Mouse (Mus musculus): ENCODE measurements around the gene Prdx3. TPM values are rescaled to one million over a fixed set of nuclear protein-coding genes. Genes with fewer than 3 reads are reported as not detected.

Gene Prdx3
- polyA plus RNA-seq, 1 experiment from 2014 or later, result 107 TPM

DNA sequence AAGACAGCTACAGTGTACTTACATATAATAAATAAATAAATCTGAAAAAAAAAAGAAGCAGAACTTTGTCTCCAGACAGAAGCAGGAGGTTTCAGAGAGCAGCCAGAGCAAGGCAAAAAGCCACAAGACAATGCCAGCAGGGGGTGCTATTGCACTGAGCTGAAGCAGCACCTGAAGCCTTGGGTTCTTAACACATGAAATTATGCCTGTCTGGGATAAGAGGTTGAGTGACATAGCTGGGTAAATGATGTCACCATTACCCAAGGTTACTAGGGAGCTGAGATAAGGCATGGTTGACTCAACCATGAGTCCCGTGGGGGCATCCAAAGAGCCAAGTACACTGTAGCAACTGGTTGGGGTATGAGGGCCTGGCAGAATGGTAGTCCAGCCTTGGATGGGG is 36.6 kb downstream of the Prdx3 start:
- H3K27me3 ChIP-seq (ENCODE audit: control insufficient read depth, insufficient read depth, low read length), result no peaks in the 10 kb centered on the region
- no peak overlapping the region for H3K9ac ChIP-seq (replicated peaks; ENCODE audit: low read depth, low read length)
- H3K27ac ChIP-seq (ENCODE audit: low read length), result no peak overlapping the region
- H3K4me3 ChIP-seq (ENCODE audit: low read depth, low read length), result no peak overlapping the region
- ATAC-seq (ENCODE audit: insufficient number of reproducible peaks, insufficient read depth, low FRiP score, low read depth), result no peak; the same call in 1 of the 2 replicates
- no peak overlapping the region for H3K4me2 ChIP-seq (replicated peaks; ENCODE audit: low read depth, low read length)
- H3K36me3 ChIP-seq (ENCODE audit: control insufficient read depth, insufficient read depth, low read length), result peaks cover 34% of the 10 kb centered on the region
- WGBS, result 47% methylated on average over 1 of the region's 1 CpGs
- no peaks in the 10 kb centered on the region for H3K4me1 ChIP-seq (ENCODE audit: control insufficient read depth, insufficient read depth, low read length)
- H3K9me3 ChIP-seq (ENCODE audit: control insufficient read depth, low read depth, low read length), result no peaks in the 10 kb centered on the region

DNA sequence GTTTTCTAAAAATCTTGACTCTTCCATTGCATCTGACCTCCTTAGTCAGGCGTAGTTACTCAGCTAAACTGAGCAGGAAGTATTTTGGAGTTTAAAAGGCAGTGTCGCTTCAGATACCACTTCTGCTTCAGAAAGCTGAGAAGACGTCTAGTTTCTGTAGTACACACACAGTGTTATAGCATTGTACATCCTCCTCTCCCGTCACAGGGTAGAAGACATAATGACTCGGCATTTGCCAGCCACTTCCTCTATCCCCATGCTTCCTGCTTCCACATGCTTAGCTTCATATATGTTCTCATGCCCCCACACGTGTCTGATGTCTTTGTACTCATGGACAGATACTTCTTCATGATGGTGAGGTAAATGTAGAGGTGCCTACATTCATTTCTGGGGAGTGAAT is 55.7 kb downstream of the Prdx3 start:
- Histone ChIP-seq H3K4me1 (ENCODE audit: control insufficient read depth, insufficient read depth, low read length) (no peaks in the 10 kb centered on the region), H3K36me3 (ENCODE audit: control insufficient read depth, insufficient read depth, low read length) (peaks cover 51% of the 10 kb centered on the region), H3K9ac (replicated peaks; ENCODE audit: low read depth, low read length) (no peak overlapping the region), H3K27me3 (ENCODE audit: control insufficient read depth, insufficient read depth, low read length) (no peaks in the 10 kb centered on the region), H3K4me2 (replicated peaks; ENCODE audit: low read depth, low read length) (no peak overlapping the region), H3K27ac (ENCODE audit: low read length) (no peak overlapping the region), H3K4me3 (ENCODE audit: low read depth, low read length) (no peak overlapping the region), H3K9me3 (ENCODE audit: control insufficient read depth, low read depth, low read length) (no peaks in the 10 kb centered on the region)
- 87% methylated on average over 6 of the region's 6 CpGs for WGBS
- ATAC-seq (ENCODE audit: insufficient number of reproducible peaks, insufficient read depth, low FRiP score, low read depth), result no peak

Other genes starting within 250 kb of the Prdx3 start
- gene Nanos1, start 118.6 kb downstream of the Prdx3 start, polyA plus RNA-seq (2014; fragmentation: Nextera tagmentation; extraction: Ambion mirVana), result 1.5 and 1.8 TPM in 2 replicates
- 186 and 189 TPM in 2 replicates for gene Eif3a, start 83.9 kb downstream of the Prdx3 start, polyA plus RNA-seq (2014; fragmentation: Nextera tagmentation; extraction: Ambion mirVana)
- gene Fam45a, start 63.0 kb downstream of the Prdx3 start, polyA plus RNA-seq (2014; fragmentation: Nextera tagmentation; extraction: Ambion mirVana), result 37.2 and 41.2 TPM in 2 replicates
- gene Sfxn4, start 13.1 kb downstream of the Prdx3 start, polyA plus RNA-seq (2014; fragmentation: Nextera tagmentation; extraction: Ambion mirVana), result 6.3 and 7.6 TPM in 2 replicates
- 3.6 and 4.3 TPM in 2 replicates for gene Grk5, start 15.2 kb upstream of the Prdx3 start, polyA plus RNA-seq (2014; fragmentation: Nextera tagmentation; extraction: Ambion mirVana)

Measured in stomach, embryonic 14.5 days (tissue).